Mouse (Mus musculus): ENCODE measurements at regions not wholly inside any gene's neighbourhood (a gene's known extent, or its start where the extent isn't known, plus 50 kb on each side); places are given as distances from the start of the nearest gene placed in this dataset.

GRCm38 (mm10) chr8:87235341-87236075 is 236.9 kb downstream of the Cbln1 start:
- H3K27me3 ChIP-seq (ENCODE audit: control insufficient read depth, insufficient read depth, low read length, poor library complexity, severe bottlenecking): no peaks in the 10 kb centered on the region

GRCm38 (mm10) chr8:87234336-87234735 is 238.1 kb downstream of the Cbln1 start:
- no peak for DNase-seq (ENCODE audit: low read depth, low spot score)
- no peaks in the 10 kb centered on the region for H3K27me3 ChIP-seq (ENCODE audit: control insufficient read depth, insufficient read depth, low read length, poor library complexity, severe bottlenecking)
- no peaks in the 10 kb centered on the region for H3K36me3 ChIP-seq (ENCODE audit: control insufficient read depth, insufficient read depth, low read length, poor library complexity, severe bottlenecking)

More at GRCm38 (mm10) chr8:87235341-87236075, 236.9 kb downstream of the Cbln1 start:
- no peaks in the 10 kb centered on the region for H3K36me3 ChIP-seq (ENCODE audit: control insufficient read depth, insufficient read depth, low read length, poor library complexity, severe bottlenecking)
- DNase-seq (ENCODE audit: low read depth, low spot score): no peak

GRCm38 (mm10) chr8:87233805-87234331 is 238.5 kb downstream of the Cbln1 start:
- H3K36me3 ChIP-seq (ENCODE audit: control insufficient read depth, insufficient read depth, low read length, poor library complexity, severe bottlenecking): no peaks in the 10 kb centered on the region
- no peaks in the 10 kb centered on the region for H3K27me3 ChIP-seq (ENCODE audit: control insufficient read depth, insufficient read depth, low read length, poor library complexity, severe bottlenecking)
- DNase-seq (ENCODE audit: low read depth, low spot score): no peak

GRCm38 (mm10) chr8:87231762-87232161 is 240.6 kb downstream of the Cbln1 start:
- Histone ChIP-seq H3K36me3 (ENCODE audit: control insufficient read depth, insufficient read depth, low read length, poor library complexity, severe bottlenecking) (no peaks in the 10 kb centered on the region), H3K27me3 (ENCODE audit: control insufficient read depth, insufficient read depth, low read length, poor library complexity, severe bottlenecking) (no peaks in the 10 kb centered on the region)
- no peak for DNase-seq (ENCODE audit: low read depth, low spot score)

GRCm38 (mm10) chr8:87230096-87230495 is 242.3 kb downstream of the Cbln1 start:
- no peaks in the 10 kb centered on the region for H3K36me3 ChIP-seq (ENCODE audit: control insufficient read depth, insufficient read depth, low read length, poor library complexity, severe bottlenecking)
- DNase-seq (ENCODE audit: low read depth, low spot score): no peak
- no peaks in the 10 kb centered on the region for H3K27me3 ChIP-seq (ENCODE audit: control insufficient read depth, insufficient read depth, low read length, poor library complexity, severe bottlenecking)

- Histone ChIP-seq H3K36me3 (ENCODE audit: control insufficient read depth, insufficient read depth, low read length, poor library complexity, severe bottlenecking) (no peaks in the 10 kb centered on the region), H3K27me3 (ENCODE audit: control insufficient read depth, insufficient read depth, low read length, poor library complexity, severe bottlenecking) (no peaks in the 10 kb centered on the region)
- no peak for DNase-seq (ENCODE audit: low read depth, low spot score)
Measured at GRCm38 (mm10) chr8:87229182-87229581, 243.2 kb downstream of the Cbln1 start.

DNA sequence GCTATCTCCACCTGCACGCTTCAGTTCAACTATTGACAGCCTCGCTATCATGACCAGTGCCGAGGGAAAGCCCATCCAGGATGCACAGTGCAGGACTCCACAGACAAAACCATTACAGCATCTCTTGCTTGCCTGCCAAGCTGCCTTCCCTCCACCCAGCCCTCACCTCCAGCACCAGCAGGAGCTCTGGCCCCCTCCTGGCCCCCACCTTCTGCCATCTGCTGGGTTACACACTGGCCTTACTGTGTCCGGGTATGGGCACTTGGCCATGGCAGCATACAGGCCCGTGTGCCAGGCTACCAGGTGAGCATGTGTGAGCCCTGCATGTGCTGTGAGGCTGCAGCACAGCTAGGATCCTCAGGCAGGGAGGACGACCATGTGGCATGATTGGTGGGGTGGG is 243.6 kb downstream of the Cbln1 start:
- DNase-seq (ENCODE audit: low read depth, low spot score): no peak
- Histone ChIP-seq H3K27me3 (ENCODE audit: control insufficient read depth, insufficient read depth, low read length, poor library complexity, severe bottlenecking) (no peaks in the 10 kb centered on the region), H3K36me3 (ENCODE audit: control insufficient read depth, insufficient read depth, low read length, poor library complexity, severe bottlenecking) (no peaks in the 10 kb centered on the region)

DNA sequence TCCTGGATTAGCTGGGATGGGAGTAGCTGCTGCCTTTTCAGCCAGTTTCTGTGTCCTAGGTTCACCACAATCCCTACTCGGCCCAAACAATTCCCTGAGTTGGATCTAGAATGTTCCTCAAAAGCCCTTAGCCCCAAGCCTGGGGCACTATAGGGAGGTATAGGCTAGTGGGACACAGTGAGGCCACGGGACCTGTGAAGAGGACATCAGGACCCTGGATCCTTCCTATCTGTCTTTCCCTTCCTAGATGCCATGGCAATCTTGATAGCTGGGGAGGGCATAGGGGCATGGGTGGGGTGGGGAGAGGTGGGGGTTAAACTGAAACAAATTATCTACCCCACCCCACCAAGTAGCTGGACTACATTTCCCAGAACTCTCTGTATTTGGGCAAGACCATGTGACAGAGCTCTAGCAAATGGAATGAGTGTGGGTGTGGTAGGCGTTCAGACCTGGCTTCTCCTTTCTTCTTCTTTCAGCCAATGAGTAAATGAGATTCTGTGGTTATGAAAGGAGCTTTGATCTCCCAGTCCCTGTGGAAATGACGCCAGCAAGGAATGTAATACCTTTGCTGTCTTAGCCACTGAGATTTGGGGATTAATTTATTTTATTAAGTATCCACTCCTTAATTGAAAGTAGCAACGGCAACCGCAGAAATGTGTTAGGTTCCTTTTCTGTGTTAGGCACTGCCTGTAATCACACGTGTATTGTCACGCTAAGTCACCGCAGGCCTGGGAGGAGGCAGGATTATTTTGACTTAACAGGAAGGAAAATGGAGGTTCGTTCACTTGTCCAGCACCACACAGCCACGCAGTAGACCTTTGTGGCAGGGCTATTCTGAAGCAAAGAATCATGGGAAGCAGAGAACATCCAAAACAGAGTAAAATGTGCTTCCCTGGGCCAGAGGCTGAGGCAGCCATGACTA is 246.6 kb downstream of the Cbln1 start:
- no peaks in the 10 kb centered on the region for H3K36me3 ChIP-seq (ENCODE audit: control insufficient read depth, insufficient read depth, low read length, poor library complexity, severe bottlenecking)
- H3K27me3 ChIP-seq (ENCODE audit: control insufficient read depth, insufficient read depth, low read length, poor library complexity, severe bottlenecking): no peaks in the 10 kb centered on the region
- no peak for DNase-seq (ENCODE audit: low read depth, low spot score)

DNA sequence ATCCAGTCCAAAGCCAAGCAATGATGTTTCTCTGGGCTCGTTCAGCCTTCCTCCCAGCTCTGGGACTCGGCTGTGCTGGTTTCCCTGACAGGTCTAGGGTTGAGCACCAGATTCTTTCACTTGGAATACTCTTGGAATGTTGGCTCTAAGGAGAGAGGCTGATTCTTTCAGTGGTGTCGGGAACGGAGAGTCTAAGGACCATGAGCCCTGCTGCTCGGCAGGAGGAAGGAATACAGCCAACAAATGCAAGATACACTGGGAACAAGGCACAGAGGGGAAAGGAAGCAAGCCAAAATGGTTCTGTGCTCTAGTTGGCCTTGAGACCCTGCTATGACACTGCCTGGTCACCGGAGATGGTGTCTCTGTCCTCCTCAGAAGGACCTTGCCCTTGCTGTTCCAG is 251.8 kb downstream of the Cbln1 start:
- Histone ChIP-seq H3K36me3 (ENCODE audit: control insufficient read depth, insufficient read depth, low read length, poor library complexity, severe bottlenecking) (no peaks in the 10 kb centered on the region), H3K27me3 (ENCODE audit: control insufficient read depth, insufficient read depth, low read length, poor library complexity, severe bottlenecking) (no peaks in the 10 kb centered on the region)
- no peak for DNase-seq (ENCODE audit: low read depth, low spot score)

- Histone ChIP-seq H3K27me3 (ENCODE audit: control insufficient read depth, insufficient read depth, low read length, poor library complexity, severe bottlenecking) (no peaks in the 10 kb centered on the region), H3K36me3 (ENCODE audit: control insufficient read depth, insufficient read depth, low read length, poor library complexity, severe bottlenecking) (no peaks in the 10 kb centered on the region)
- DNase-seq (ENCODE audit: low read depth, low spot score): no peak
Measured at GRCm38 (mm10) chr8:87218956-87219482, 253.4 kb downstream of the Cbln1 start.

DNA sequence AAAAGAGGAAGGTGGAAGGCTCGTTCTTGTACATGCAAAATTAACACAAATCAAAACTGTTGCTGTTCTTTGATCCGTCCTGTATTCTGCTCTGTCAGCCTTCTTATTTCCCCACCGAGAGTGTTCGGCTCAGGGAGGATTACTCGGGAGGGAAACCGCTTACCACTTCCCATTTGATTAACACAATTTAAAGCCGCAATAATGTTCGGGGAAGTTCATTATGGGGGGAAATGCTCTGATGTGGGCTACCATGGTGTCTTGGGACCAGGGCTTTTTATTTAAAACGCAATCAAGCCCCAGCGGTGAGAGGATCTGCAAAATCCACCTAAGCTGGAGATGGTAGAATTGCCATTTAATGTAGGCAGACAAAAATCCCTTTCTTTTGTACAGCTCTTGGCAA is 257.4 kb downstream of the Cbln1 start:
- Histone ChIP-seq H3K36me3 (ENCODE audit: control insufficient read depth, insufficient read depth, low read length, poor library complexity, severe bottlenecking) (no peaks in the 10 kb centered on the region), H3K27me3 (ENCODE audit: control insufficient read depth, insufficient read depth, low read length, poor library complexity, severe bottlenecking) (no peaks in the 10 kb centered on the region)
- DNase-seq (ENCODE audit: low read depth, low spot score): no peak

DNA sequence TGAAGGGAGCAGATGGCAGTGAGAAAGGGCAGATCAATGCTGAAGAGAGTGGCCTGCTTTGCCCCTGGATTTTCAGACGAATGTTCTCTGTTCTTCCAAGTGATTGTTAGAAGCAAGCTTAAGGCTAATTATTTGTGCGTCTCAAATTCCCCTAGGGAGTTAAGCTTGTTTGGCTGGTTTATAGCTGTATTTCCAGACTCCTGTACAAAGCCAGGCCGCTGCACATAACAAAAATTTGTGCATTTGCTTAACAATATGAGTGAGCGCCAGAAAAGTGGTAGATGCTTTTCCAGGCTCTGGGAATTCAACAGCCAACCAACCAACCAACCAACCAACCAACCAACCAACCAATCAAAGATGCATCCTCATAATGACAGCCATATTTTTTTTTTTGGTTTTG is 261.9 kb downstream of the Cbln1 start:
- Histone ChIP-seq H3K27me3 (ENCODE audit: control insufficient read depth, insufficient read depth, low read length, poor library complexity, severe bottlenecking) (no peaks in the 10 kb centered on the region), H3K36me3 (ENCODE audit: control insufficient read depth, insufficient read depth, low read length, poor library complexity, severe bottlenecking) (no peaks in the 10 kb centered on the region)
- no peak for DNase-seq (ENCODE audit: low read depth, low spot score)

- Histone ChIP-seq H3K27me3 (ENCODE audit: control insufficient read depth, insufficient read depth, low read length, poor library complexity, severe bottlenecking) (no peaks in the 10 kb centered on the region), H3K36me3 (ENCODE audit: control insufficient read depth, insufficient read depth, low read length, poor library complexity, severe bottlenecking) (no peaks in the 10 kb centered on the region)
- DNase-seq (ENCODE audit: low read depth, low spot score): no peak
Measured at GRCm38 (mm10) chr8:87209295-87209694, 263.1 kb downstream of the Cbln1 start.

DNA sequence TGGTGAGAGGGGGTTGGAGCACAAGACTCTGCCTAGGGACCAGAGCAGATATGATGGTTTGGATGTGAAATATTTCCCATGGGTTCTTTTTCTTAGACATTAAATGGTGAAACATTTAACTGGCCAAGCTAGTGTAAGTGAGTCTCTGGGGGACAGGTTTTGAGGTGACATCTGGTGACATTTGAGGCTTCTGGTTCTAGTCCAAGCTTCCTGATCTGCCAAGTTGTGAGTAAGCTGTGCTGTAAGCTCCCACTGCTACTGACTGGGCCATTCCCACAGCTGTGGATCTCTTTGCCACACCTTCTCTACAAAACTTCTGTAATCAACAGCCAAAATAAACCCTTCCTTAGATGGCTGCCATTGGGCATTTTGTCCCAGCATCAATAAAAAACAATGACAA is 264.4 kb downstream of the Cbln1 start:
- Histone ChIP-seq H3K27me3 (ENCODE audit: control insufficient read depth, insufficient read depth, low read length, poor library complexity, severe bottlenecking) (no peaks in the 10 kb centered on the region), H3K36me3 (ENCODE audit: control insufficient read depth, insufficient read depth, low read length, poor library complexity, severe bottlenecking) (no peaks in the 10 kb centered on the region)
- no peak for DNase-seq (ENCODE audit: low read depth, low spot score)

DNA sequence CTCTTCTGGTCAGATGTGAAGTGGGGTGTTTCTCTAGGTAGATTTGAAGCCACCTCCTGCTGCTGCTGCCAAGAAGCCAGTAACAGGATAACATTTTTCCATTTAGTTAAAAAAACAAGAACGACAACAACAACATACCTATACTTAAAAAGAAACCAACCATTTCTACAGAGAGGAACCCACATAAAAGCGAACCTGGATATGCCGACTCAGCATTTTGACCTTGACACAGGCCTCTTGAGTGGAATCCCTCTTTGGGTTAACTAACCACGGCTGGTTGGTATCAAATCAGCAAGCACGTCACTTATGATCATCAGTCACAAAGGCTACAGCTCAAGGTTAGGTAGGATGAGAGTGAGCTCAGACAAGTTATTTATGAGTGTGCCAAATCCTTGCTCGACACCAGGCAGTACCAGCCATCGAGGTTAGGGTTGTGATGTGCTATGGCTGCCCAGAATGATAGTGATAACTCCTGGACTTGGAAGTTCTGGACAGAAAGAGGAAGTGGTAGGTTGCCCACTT is 269.7 kb downstream of the Cbln1 start:
- Histone ChIP-seq H3K36me3 (ENCODE audit: control insufficient read depth, insufficient read depth, low read length, poor library complexity, severe bottlenecking) (no peaks in the 10 kb centered on the region), H3K27me3 (ENCODE audit: control insufficient read depth, insufficient read depth, low read length, poor library complexity, severe bottlenecking) (0 out of 2 replicates have a peak, but pooled peaks cover 2% of the 10 kb centered on the region)
- no peak for DNase-seq (ENCODE audit: low read depth, low spot score)
